Mouse (Mus musculus) C2C12 (cell line): ENCODE results near the gene Ep400.
A peak's percentile ranks its signal among the peaks of the same experiment; 100 is the strongest.

ENCODE experiments used
- CTCF ChIP-seq: IDR thresholded peaks from one replicate; pipeline ENCODE4 v1.5.1; 2011; ENCODE audit not compliant: control insufficient read depth, insufficient read depth, insufficient read length
- MAX ChIP-seq: IDR thresholded peaks from one replicate; pipeline ENCODE4 v1.6.1; 2011; ENCODE audit warnings: mild to moderate bottlenecking, control low read depth
- MYOG ChIP-seq: IDR thresholded peaks from one replicate; pipeline ENCODE4 v1.6.1; 2011; ENCODE audit not compliant: control insufficient read depth, insufficient read length; ENCODE audit errors: extremely low read depth
- USF1 ChIP-seq: IDR thresholded peaks from one replicate; pipeline ENCODE4 v1.6.1; 2011; ENCODE audit warnings: low read depth, mild to moderate bottlenecking, control low read depth, moderate library complexity

DNA sequence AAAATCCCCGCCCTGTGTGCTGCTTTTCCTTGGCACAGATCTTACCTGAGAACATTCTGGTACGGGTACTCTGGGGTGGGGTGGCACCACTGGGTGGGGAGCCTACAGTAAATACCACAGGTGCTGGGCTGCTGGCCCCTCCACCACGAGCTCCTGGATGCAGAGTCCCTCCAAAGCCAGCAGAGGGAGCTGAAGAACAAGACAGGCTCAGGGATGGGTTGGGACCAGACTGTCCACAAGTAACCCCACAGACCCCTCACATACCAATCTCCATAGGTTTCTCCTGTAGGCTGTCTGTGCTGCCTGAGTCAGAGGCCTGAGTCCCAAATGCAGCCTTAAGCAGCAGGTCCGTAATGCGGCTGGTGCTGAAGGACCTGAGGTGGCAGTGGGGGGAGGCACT, 18.2 kb upstream of the Ep400 start:
- TF ChIP-seq MYOG (no peak), MAX (no peak), CTCF (peak; percentile 55), USF1 (no peak)
